Mouse (Mus musculus): ENCODE results near the gene Adh1. TPM values are rescaled to one million over a fixed set of nuclear protein-coding genes. Genes with fewer than 3 reads are reported as not detected.
A peak's percentile ranks its signal among the peaks of the same experiment; 100 is the strongest.

The Adh1 gene
- polyA plus RNA-seq, 1 experiment from 2014 or later = 1,249 TPM

DNA sequence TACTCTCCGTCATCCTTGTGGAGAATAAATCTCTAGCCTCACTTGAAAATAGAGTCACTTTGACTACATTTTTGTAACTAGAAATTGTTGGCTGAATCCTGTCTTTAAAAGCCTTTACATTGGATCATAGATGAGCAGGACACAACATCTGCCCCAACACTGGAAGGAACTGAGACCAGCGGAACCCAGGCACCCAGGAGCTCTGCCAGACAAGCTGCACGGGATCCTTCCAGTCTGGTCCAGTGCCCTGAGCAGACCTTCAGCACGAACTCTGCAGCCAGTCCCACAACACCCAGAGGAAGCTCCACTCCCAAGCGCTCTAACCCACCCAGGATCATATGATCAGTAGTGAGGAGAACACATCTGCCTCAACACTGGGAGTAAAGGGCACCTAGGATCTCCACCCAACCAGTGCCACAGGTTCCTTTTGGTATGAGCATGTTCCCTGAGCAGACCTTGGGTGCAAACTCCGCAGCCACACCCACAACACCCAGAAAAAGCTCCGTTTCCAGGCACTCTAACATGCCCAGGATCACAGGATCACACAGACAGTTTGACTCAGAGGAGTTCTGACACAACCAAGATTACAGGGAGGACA, 32.6 kb downstream of the Adh1 start:
- no peaks in the 10 kb centered on the region for H3K4me1 ChIP-seq
- peaks cover 9% of the 10 kb centered on the region; the same call in 1 of the 2 replicates for H3K9me3 ChIP-seq
- H3K27me3 ChIP-seq = no peaks in the 10 kb centered on the region
- H3K4me3 ChIP-seq = no peak overlapping the region
- ATAC-seq (ENCODE audit: borderline replicate concordance, extremely low read depth, low FRiP score, low TSS enrichment) = peak; percentile 51; the same call in 1 of the 2 replicates
- no peak overlapping the region for H3K9ac ChIP-seq
- WGBS = 78% methylated on average over 7 of the region's 7 CpGs
- peaks cover 21% of the 10 kb centered on the region for H3K36me3 ChIP-seq
- H3K4me2 ChIP-seq = no peak overlapping the region
- 0 out of 2 replicates have a peak overlapping the region, but pooled peaks have one; percentile 51 for H3K27ac ChIP-seq

GRCm38 (mm10) chr3:138300130-138300529, 39.3 kb downstream of the Adh1 start:
- WGBS = 89% methylated on average over 9 of the region's 9 CpGs
- no peaks in the 10 kb centered on the region for H3K27me3 ChIP-seq
- no peak overlapping the region for H3K4me3 ChIP-seq
- H3K4me1 ChIP-seq = peaks cover 24% of the 10 kb centered on the region
- H3K4me2 ChIP-seq = no peak overlapping the region
- H3K36me3 ChIP-seq = no peaks in the 10 kb centered on the region
- H3K9me3 ChIP-seq = peaks cover 10% of the 10 kb centered on the region; the same call in 1 of the 2 replicates
- no peak overlapping the region for H3K9ac ChIP-seq
- no peak for ATAC-seq (ENCODE audit: borderline replicate concordance, extremely low read depth, low FRiP score, low TSS enrichment)
- H3K27ac ChIP-seq = no peak overlapping the region

DNA sequence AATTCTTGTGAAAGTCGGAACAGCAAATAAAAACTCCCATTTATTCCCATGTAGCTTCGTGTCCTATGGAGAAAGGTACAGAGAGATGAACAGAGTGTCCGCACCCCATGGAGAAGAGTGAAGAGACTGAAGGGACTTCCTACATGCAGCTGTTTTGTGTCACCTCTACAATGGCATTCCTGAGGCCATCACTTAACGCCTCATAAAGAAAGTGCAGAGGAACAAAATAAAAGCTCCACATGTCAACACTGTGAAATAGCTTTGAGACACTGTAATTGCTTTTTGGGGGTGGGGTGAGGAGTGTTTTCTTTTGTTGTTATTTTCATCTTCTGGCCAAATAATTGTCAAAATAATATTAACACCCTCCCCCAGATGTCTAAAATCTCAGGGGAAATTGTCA, 41.9 kb downstream of the Adh1 start:
- ATAC-seq (ENCODE audit: borderline replicate concordance, extremely low read depth, low FRiP score, low TSS enrichment) = peak; percentile 66; the same call in 1 of the 2 replicates
- no peak overlapping the region for H3K4me3 ChIP-seq
- H3K9ac ChIP-seq = no peak overlapping the region
- H3K4me1 ChIP-seq = peaks cover 47% of the 10 kb centered on the region
- peak overlapping the region; percentile 83 for H3K27ac ChIP-seq
- H3K36me3 ChIP-seq = no peaks in the 10 kb centered on the region
- 35% methylated on average over 4 of the region's 4 CpGs for WGBS
- H3K4me2 ChIP-seq = no peak overlapping the region
- H3K27me3 ChIP-seq = no peaks in the 10 kb centered on the region
- peaks cover 9% of the 10 kb centered on the region; the same call in 1 of the 2 replicates for H3K9me3 ChIP-seq

GRCm38 (mm10) chr3:138303771-138304488, 43.1 kb downstream of the Adh1 start:
- 50% methylated on average over 6 of the region's 6 CpGs for WGBS

DNA sequence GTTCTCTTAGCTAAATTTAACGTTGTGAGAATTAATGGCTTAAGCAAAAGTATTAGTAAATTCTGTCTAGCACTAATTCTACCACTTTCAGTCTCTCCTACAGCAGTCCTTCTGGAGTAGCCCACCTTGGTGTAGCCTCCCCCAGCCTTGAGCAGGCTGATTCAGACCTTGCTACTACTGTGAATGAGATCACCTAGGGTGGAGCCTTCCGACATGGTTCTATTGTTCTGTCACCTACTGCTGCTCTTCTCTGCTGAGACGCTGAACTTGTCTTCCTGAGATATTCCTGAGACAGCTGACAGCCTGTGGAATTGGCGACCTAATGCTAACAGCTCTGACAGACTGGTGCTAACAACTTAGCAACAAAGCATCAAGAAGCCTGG, 43.7 kb downstream of the Adh1 start:
- no peak for ATAC-seq (ENCODE audit: borderline replicate concordance, extremely low read depth, low FRiP score, low TSS enrichment)
- no peak overlapping the region for H3K9ac ChIP-seq
- H3K27me3 ChIP-seq = no peaks in the 10 kb centered on the region
- peaks cover 54% of the 10 kb centered on the region for H3K4me1 ChIP-seq
- H3K4me2 ChIP-seq = no peak overlapping the region
- H3K4me3 ChIP-seq = no peak overlapping the region
- 23% methylated on average over 4 of the region's 4 CpGs for WGBS
- no peaks in the 10 kb centered on the region for H3K36me3 ChIP-seq
- H3K9me3 ChIP-seq = no peaks in the 10 kb centered on the region
- H3K27ac ChIP-seq = peak overlapping the region; percentile 83

More at GRCm38 (mm10) chr3:138303771-138304488, 43.1 kb downstream of the Adh1 start:
- Histone ChIP-seq H3K9me3 (no peaks in the 10 kb centered on the region), H3K4me1 (peaks cover 54% of the 10 kb centered on the region), H3K27ac (peak overlapping the region; percentile 83), H3K4me2 (no peak overlapping the region), H3K4me3 (no peak overlapping the region), H3K27me3 (no peaks in the 10 kb centered on the region), H3K9ac (no peak overlapping the region), H3K36me3 (no peaks in the 10 kb centered on the region)
- ATAC-seq (ENCODE audit: borderline replicate concordance, extremely low read depth, low FRiP score, low TSS enrichment) = no peak

DNA sequence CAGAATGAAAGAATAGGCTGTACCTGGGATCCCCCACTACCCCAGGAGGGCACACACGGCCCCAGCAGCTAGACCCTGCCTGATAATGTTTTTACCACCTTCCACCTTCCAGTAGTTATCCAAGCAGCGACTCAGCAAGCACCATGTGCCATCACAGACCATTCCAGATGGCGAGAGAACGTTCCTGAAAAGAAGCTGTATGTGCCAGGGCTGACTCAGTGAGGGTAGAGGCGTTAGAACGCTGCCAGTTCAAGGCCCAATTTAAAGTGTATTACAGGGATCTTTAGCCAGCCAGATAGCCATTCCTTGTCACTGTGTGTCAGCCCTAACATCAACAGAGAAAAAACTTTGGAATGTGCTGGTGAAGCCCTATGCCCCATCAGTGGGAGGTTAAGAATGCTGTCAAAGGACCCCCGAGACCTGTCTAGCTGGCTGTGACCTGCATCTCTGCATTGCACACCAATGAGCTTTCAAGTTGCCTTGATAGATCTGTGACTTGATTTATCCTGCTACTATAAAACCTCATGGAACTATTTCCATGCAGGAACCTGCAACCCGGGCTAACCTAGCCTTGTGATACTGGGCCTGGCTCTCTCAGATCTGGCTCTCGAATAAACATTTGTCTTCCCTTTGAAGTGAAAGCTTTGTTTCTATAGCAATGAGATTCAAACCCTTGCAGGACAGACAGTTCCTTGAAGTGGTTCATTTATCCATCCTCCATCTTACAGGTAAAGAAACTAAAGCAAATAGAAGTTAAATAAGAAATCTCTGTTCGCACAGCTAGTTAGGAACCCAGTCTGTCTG, 44.9 kb downstream of the Adh1 start:
- Histone ChIP-seq H3K9me3 (no peaks in the 10 kb centered on the region), H3K4me1 (peaks cover 54% of the 10 kb centered on the region), H3K4me3 (no peak overlapping the region), H3K9ac (no peak overlapping the region), H3K27ac (peak overlapping the region; percentile 83), H3K4me2 (peak overlapping the region; percentile 39; the same call in 1 of the 2 replicates), H3K36me3 (no peaks in the 10 kb centered on the region), H3K27me3 (no peaks in the 10 kb centered on the region)
- no peak for ATAC-seq (ENCODE audit: borderline replicate concordance, extremely low read depth, low FRiP score, low TSS enrichment)
- 26% methylated on average over 10 of the region's 10 CpGs for WGBS

GRCm38 (mm10) chr3:138306290-138306683, 45.5 kb downstream of the Adh1 start:
- Histone ChIP-seq H3K9me3 (no peaks in the 10 kb centered on the region), H3K27ac (peak overlapping the region; percentile 83), H3K4me3 (no peak overlapping the region), H3K36me3 (no peaks in the 10 kb centered on the region), H3K9ac (no peak overlapping the region), H3K27me3 (no peaks in the 10 kb centered on the region), H3K4me1 (peaks cover 54% of the 10 kb centered on the region), H3K4me2 (peak overlapping the region; percentile 39; the same call in 1 of the 2 replicates)
- ATAC-seq (ENCODE audit: borderline replicate concordance, extremely low read depth, low FRiP score, low TSS enrichment) = peak; percentile 83
- 10% methylated on average over 8 of the region's 8 CpGs for WGBS

DNA sequence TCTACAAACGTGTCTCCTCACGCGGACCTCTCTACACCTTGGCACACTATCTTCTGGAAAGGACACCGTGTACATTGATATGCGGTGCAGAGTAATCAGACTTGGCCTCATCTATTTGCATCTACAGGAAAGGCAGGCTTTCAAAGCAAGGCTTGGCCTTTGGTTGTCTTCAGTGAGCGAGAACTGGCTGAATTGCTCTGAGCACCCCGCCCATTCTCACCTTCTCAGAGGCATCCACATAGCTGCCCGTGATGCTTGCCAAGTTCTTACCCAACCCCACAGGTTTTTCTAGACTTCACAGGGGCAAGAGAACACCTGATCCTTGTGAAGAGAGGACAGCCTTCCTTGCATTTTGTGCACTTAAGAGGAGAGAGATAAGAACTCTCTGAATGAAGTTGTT, 49.1 kb downstream of the Adh1 start:
- WGBS = 76% methylated on average over 8 of the region's 8 CpGs
- Histone ChIP-seq H3K4me1 (peaks cover 32% of the 10 kb centered on the region), H3K9me3 (no peaks in the 10 kb centered on the region), H3K27ac (no peak overlapping the region; the same call in 1 of the 2 replicates), H3K27me3 (no peaks in the 10 kb centered on the region), H3K4me2 (no peak overlapping the region), H3K36me3 (no peaks in the 10 kb centered on the region), H3K9ac (no peak overlapping the region), H3K4me3 (no peak overlapping the region)
- no peak for ATAC-seq (ENCODE audit: borderline replicate concordance, extremely low read depth, low FRiP score, low TSS enrichment)

DNA sequence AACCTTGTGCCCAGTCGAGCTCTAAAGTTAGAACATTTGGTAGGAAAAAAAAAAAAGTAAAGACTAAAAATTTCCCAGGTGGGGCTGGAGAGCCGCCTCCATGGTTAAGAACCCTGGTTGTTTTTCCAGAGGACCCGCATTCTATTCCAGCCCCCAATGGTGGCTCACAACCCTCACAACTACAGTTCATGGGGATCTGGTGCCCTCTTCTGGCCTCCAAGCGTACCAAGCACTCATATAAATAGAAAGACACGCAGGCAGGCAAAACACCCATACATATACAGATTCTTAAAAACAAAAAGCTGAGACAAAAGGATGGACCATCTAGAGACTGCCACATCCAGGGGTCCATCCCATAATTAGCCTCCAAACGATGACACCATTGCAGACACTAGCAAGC, 50.2 kb downstream of the Adh1 start:
- no peak for ATAC-seq (ENCODE audit: borderline replicate concordance, extremely low read depth, low FRiP score, low TSS enrichment)
- Histone ChIP-seq H3K9ac (no peak overlapping the region), H3K4me2 (no peak overlapping the region), H3K36me3 (no peaks in the 10 kb centered on the region), H3K4me1 (peaks cover 21% of the 10 kb centered on the region), H3K9me3 (no peaks in the 10 kb centered on the region), H3K27ac (no peak overlapping the region), H3K27me3 (no peaks in the 10 kb centered on the region), H3K4me3 (no peak overlapping the region)
- WGBS = 83% methylated on average over 6 of the region's 6 CpGs

DNA sequence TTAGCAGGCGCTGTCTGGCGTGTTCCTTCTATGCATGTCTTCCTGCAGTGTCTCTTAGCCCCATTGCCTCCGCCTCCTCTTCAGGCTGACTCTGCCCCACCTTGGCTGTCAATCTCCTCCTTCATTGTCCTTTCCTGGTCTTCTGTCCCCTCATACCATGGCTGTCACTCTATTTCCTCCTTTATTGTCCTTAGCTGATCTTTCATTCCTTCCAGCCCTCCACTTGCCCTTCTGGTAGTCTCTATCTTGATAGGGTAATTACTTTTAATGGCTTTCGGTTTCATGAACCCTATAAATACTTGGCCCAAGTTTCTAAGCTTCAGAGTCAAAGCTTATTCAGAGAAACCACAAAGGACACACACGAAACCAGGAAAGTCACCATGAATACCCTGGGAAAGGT, 52.2 kb downstream of the Adh1 start, which contains the start of gene Adh6a:
Adh6a (plus strand) TSS at position 322 of the 400 bp plus-strand sequence.
- Histone ChIP-seq H3K9me3 (no peaks in the 10 kb centered on the region), H3K27ac (no peak within 1 kb of the TSS), H3K4me3 (no peak within 1 kb of the TSS), H3K9ac (no peak within 1 kb of the TSS), H3K36me3 (no peaks in the 10 kb centered on the region), H3K27me3 (no peaks in the 10 kb centered on the region), H3K4me2 (no peak within 1 kb of the TSS), H3K4me1 (peaks cover 6% of the 10 kb centered on the region; the same call in 1 of the 2 replicates)
- no peak for ATAC-seq (ENCODE audit: borderline replicate concordance, extremely low read depth, low FRiP score, low TSS enrichment)
- WGBS = 88% methylated on average over 5 of the region's 5 CpGs

- no peak overlapping the region for H3K4me2 ChIP-seq
- no peaks in the 10 kb centered on the region for H3K9me3 ChIP-seq
- H3K27me3 ChIP-seq = no peaks in the 10 kb centered on the region
- H3K4me3 ChIP-seq = no peak overlapping the region
- 43% methylated on average over 2 of the region's 2 CpGs for WGBS
- H3K9ac ChIP-seq = no peak overlapping the region
- H3K27ac ChIP-seq = peak overlapping the region; percentile 83
- no peaks in the 10 kb centered on the region for H3K36me3 ChIP-seq
- 0 out of 2 replicates have a peak, but pooled peaks cover 2% of the 10 kb centered on the region for H3K4me1 ChIP-seq
- ATAC-seq (ENCODE audit: borderline replicate concordance, extremely low read depth, low FRiP score, low TSS enrichment) = peak; percentile 91
Measured at GRCm38 (mm10) chr3:138316908-138317472, 56.2 kb downstream of the Adh1 start.

All from lung, embryonic 15.5 days (tissue).